Mouse (Mus musculus): Measurements from ENCODE around the gene Prrx1. TPM values are rescaled to one million over a fixed set of nuclear protein-coding genes. Genes with fewer than 3 reads are reported as not detected.
A peak's percentile ranks its signal among the peaks of the same experiment; 100 is the strongest.

Prrx1 gene
- polyA plus RNA-seq, 1 experiment from 2014 or later: 20.3 TPM

GRCm38 (mm10) chr1:163338525-163339218 is 25.2 kb upstream of the Prrx1 start:
- no peak for DNase-seq (ENCODE audit: low spot score)
- no peaks in the 10 kb centered on the region for H3K36me3 ChIP-seq
- no peaks in the 10 kb centered on the region for H3K27me3 ChIP-seq (ENCODE audit: insufficient read depth, poor library complexity, severe bottlenecking)
- WGBS: 80% methylated on average over 7 of the region's 7 CpGs
- no peaks in the 10 kb centered on the region for H3K9me3 ChIP-seq
- H3K4me1 ChIP-seq: no peaks in the 10 kb centered on the region
- H3K4me3 ChIP-seq: no peak overlapping the region
- H3K27ac ChIP-seq: no peak overlapping the region

GRCm38 (mm10) chr1:163337821-163338220 is 24.3 kb upstream of the Prrx1 start:
- Histone ChIP-seq H3K4me3 (no peak overlapping the region), H3K9me3 (no peaks in the 10 kb centered on the region), H3K4me1 (no peaks in the 10 kb centered on the region), H3K36me3 (no peaks in the 10 kb centered on the region), H3K27ac (no peak overlapping the region), H3K27me3 (ENCODE audit: insufficient read depth, poor library complexity, severe bottlenecking) (no peaks in the 10 kb centered on the region)
- WGBS: 83% methylated on average over 2 of the region's 2 CpGs
- no peak for DNase-seq (ENCODE audit: low spot score)

- Histone ChIP-seq H3K27ac (no peak overlapping the region), H3K27me3 (ENCODE audit: insufficient read depth, poor library complexity, severe bottlenecking) (no peaks in the 10 kb centered on the region), H3K36me3 (no peaks in the 10 kb centered on the region), H3K4me1 (0 out of 2 replicates have a peak, but pooled peaks cover 6% of the 10 kb centered on the region), H3K9me3 (no peaks in the 10 kb centered on the region), H3K4me3 (no peak overlapping the region)
- DNase-seq (ENCODE audit: low spot score): no peak
- WGBS: 22% methylated on average over 2 of the region's 2 CpGs
Measured at GRCm38 (mm10) chr1:163327279-163327678, 13.8 kb upstream of the Prrx1 start.

GRCm38 (mm10) chr1:163319669-163320571 is 6.4 kb upstream of the Prrx1 start:
- H3K4me1 ChIP-seq: peaks cover 4% of the 10 kb centered on the region
- H3K27me3 ChIP-seq (ENCODE audit: insufficient read depth, poor library complexity, severe bottlenecking): peaks cover 22% of the 10 kb centered on the region
- H3K36me3 ChIP-seq: no peaks in the 10 kb centered on the region
- no peak overlapping the region for H3K4me3 ChIP-seq
- 65% methylated on average over 3 of the region's 3 CpGs for WGBS
- H3K9me3 ChIP-seq: no peaks in the 10 kb centered on the region
- DNase-seq (ENCODE audit: low spot score): no peak
- no peak overlapping the region for H3K27ac ChIP-seq

GRCm38 (mm10) chr1:163316920-163317319 is 3.4 kb upstream of the Prrx1 start:
- Histone ChIP-seq H3K27ac (no peak overlapping the region), H3K27me3 (ENCODE audit: insufficient read depth, poor library complexity, severe bottlenecking) (peaks cover 32% of the 10 kb centered on the region), H3K4me3 (no peak overlapping the region), H3K9me3 (no peaks in the 10 kb centered on the region), H3K36me3 (no peaks in the 10 kb centered on the region), H3K4me1 (peaks cover 18% of the 10 kb centered on the region)
- 0% methylated on average over 1 of the region's 1 CpGs for WGBS
- DNase-seq (ENCODE audit: low spot score): no peak

GRCm38 (mm10) chr1:163314829-163315301 is 1.4 kb upstream of the Prrx1 start:
- Histone ChIP-seq H3K4me3 (peak overlapping the region; percentile 73), H3K4me1 (peaks cover 20% of the 10 kb centered on the region), H3K27me3 (ENCODE audit: insufficient read depth, poor library complexity, severe bottlenecking) (peaks cover 52% of the 10 kb centered on the region), H3K36me3 (no peaks in the 10 kb centered on the region), H3K9me3 (no peaks in the 10 kb centered on the region), H3K27ac (peak overlapping the region; percentile 69; the same call in 1 of the 2 replicates)
- 2% methylated on average over 23 of the region's 23 CpGs for WGBS
- DNase-seq (ENCODE audit: low spot score): no peak

GRCm38 (mm10) chr1:163313921-163314725 is 613 bp upstream of the Prrx1 start:
- DNase-seq (ENCODE audit: low spot score): no peak
- WGBS: under 1% methylated on average over 21 of the region's 21 CpGs
- H3K9me3 ChIP-seq: no peaks in the 10 kb centered on the region
- peak overlapping the region; percentile 73 for H3K4me3 ChIP-seq
- no peaks in the 10 kb centered on the region for H3K36me3 ChIP-seq
- peaks cover 60% of the 10 kb centered on the region for H3K27me3 ChIP-seq (ENCODE audit: insufficient read depth, poor library complexity, severe bottlenecking)
- H3K27ac ChIP-seq: peak overlapping the region; percentile 13; the same call in 1 of the 2 replicates
- H3K4me1 ChIP-seq: peaks cover 25% of the 10 kb centered on the region

GRCm38 (mm10) chr1:163311861-163312811 is 1.4 kb downstream of the Prrx1 start:
- no peak for DNase-seq (ENCODE audit: low spot score)
- H3K9me3 ChIP-seq: no peaks in the 10 kb centered on the region
- no peaks in the 10 kb centered on the region for H3K36me3 ChIP-seq
- peaks cover 77% of the 10 kb centered on the region for H3K27me3 ChIP-seq (ENCODE audit: insufficient read depth, poor library complexity, severe bottlenecking)
- H3K4me3 ChIP-seq: peak overlapping the region; percentile 73
- WGBS: under 1% methylated on average over 59 of the region's 59 CpGs
- peaks cover 25% of the 10 kb centered on the region for H3K4me1 ChIP-seq
- H3K27ac ChIP-seq: peak overlapping the region; percentile 83

GRCm38 (mm10) chr1:163311006-163311836 is 2.3 kb downstream of the Prrx1 start:
- H3K36me3 ChIP-seq: no peaks in the 10 kb centered on the region
- no peaks in the 10 kb centered on the region for H3K9me3 ChIP-seq
- H3K27ac ChIP-seq: peak overlapping the region; percentile 83
- H3K4me1 ChIP-seq: peaks cover 25% of the 10 kb centered on the region
- H3K27me3 ChIP-seq (ENCODE audit: insufficient read depth, poor library complexity, severe bottlenecking): peaks cover 72% of the 10 kb centered on the region
- peak overlapping the region; percentile 73 for H3K4me3 ChIP-seq
- 9% methylated on average over 13 of the region's 13 CpGs for WGBS
- no peak for DNase-seq (ENCODE audit: low spot score)

GRCm38 (mm10) chr1:163310023-163310754 is 3.3 kb downstream of the Prrx1 start:
- no peak for DNase-seq (ENCODE audit: low spot score)
- H3K9me3 ChIP-seq: no peaks in the 10 kb centered on the region
- H3K36me3 ChIP-seq: no peaks in the 10 kb centered on the region
- 15% methylated on average over 8 of the region's 8 CpGs for WGBS
- peaks cover 62% of the 10 kb centered on the region for H3K27me3 ChIP-seq (ENCODE audit: insufficient read depth, poor library complexity, severe bottlenecking)
- no peak overlapping the region for H3K27ac ChIP-seq
- H3K4me1 ChIP-seq: peaks cover 23% of the 10 kb centered on the region
- H3K4me3 ChIP-seq: peak overlapping the region; percentile 73

Data from heart, embryonic 10.5 days (tissue).